Mouse (Mus musculus): Measurements from ENCODE around the gene Wdpcp. TPM values are rescaled to one million over a fixed set of nuclear protein-coding genes. Genes with fewer than 3 reads are reported as not detected.

Wdpcp gene
- polyA plus RNA-seq, 1 experiment: 7.6 TPM

DNA sequence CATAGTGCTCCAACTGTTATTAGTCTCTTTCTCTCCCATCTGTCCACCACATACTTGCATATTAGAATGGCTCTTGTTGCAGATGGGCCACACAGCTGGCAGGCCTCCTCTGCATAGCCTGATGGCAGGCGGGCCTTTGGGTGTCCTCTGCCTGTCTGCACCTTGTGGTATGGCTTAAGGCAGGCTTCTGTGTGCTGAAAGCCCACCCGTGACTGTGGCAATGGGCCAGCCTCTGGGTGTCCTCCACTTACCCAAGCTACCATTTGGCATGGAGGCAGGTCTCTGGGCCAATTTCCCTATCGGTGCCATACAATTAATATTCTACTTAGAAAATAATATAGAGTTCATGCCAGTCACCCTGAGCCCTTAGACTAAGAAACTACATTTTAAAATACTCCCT, 350.5 kb downstream of the Wdpcp start:
- Histone ChIP-seq H3K27ac (ENCODE audit: insufficient read depth, low read depth, low read length) (no peak overlapping the region), H3K36me3 (ENCODE audit: control insufficient read depth, insufficient read depth, low read length) (no peaks in the 10 kb centered on the region), H3K27me3 (replicated peaks; ENCODE audit: control insufficient read depth, insufficient read depth, low read length) (no peaks in the 10 kb centered on the region), H3K4me1 (ENCODE audit: control insufficient read depth, insufficient read depth, low read length) (no peaks in the 10 kb centered on the region), H3K4me3 (ENCODE audit: insufficient read depth, low read depth, low read length) (no peak overlapping the region)
- DNase-seq: no peak
- WGBS: 90% methylated on average over 3 of the region's 3 CpGs
- no peak for TF ChIP-seq POLR2A (IDR thresholded peaks at IDR 0.05; ENCODE audit: low read depth, low read length)
- TF ChIP-seq CTCF (conservative IDR thresholded peaks at IDR 0.05; ENCODE audit: insufficient read depth, insufficient read length, low read depth, low read length): no peak

Other genes with a start within 250 kb of the Wdpcp start
- gene Ugp2, start 201.0 kb upstream of the Wdpcp start, polyA plus RNA-seq (2012; rRNA removed): 14.2 and 21.7 TPM in 2 replicates
- 970 and 1,136 TPM in 2 replicates for gene Mdh1, start 132 bp downstream of the Wdpcp start, polyA plus RNA-seq (2012; rRNA removed)